Mouse (Mus musculus): ENCODE data around the gene Rnf207. TPM values are rescaled to one million over a fixed set of nuclear protein-coding genes. Genes with fewer than 3 reads are reported as not detected.
A peak's percentile ranks its signal among the peaks of the same experiment; 100 is the strongest.

The Rnf207 gene
- polyA plus RNA-seq, 1 experiment from 2014 or later: 0.32 TPM

GRCm38 (mm10) chr4:152290385-152290784, 28.4 kb downstream of the Rnf207 start:
- peak overlapping the region; percentile 43 for H3K9ac ChIP-seq
- no peak overlapping the region for H3K27ac ChIP-seq
- H3K9me3 ChIP-seq: no peaks in the 10 kb centered on the region
- peak overlapping the region; percentile 37 for H3K4me3 ChIP-seq
- H3K4me1 ChIP-seq: peaks cover 14% of the 10 kb centered on the region
- under 1% methylated on average over 39 of the region's 39 CpGs for WGBS
- no peaks in the 10 kb centered on the region for H3K36me3 ChIP-seq
- H3K27me3 ChIP-seq: peaks cover 93% of the 10 kb centered on the region
- H3K4me2 ChIP-seq (replicated peaks): peak overlapping the region; percentile 64
- ATAC-seq (ENCODE audit: low FRiP score, low read depth): no peak

GRCm38 (mm10) chr4:152288398-152288945, 30.3 kb downstream of the Rnf207 start:
- Histone ChIP-seq H3K4me3 (no peak overlapping the region), H3K27ac (no peak overlapping the region), H3K9me3 (no peaks in the 10 kb centered on the region), H3K36me3 (no peaks in the 10 kb centered on the region), H3K9ac (no peak overlapping the region), H3K27me3 (peaks cover 95% of the 10 kb centered on the region), H3K4me1 (peaks cover 16% of the 10 kb centered on the region), H3K4me2 (replicated peaks) (no peak overlapping the region)
- 53% methylated on average over 18 of the region's 18 CpGs for WGBS
- no peak for ATAC-seq (ENCODE audit: low FRiP score, low read depth)

GRCm38 (mm10) chr4:152287317-152288120, 31.3 kb downstream of the Rnf207 start:
- H3K4me1 ChIP-seq: peaks cover 25% of the 10 kb centered on the region
- no peak overlapping the region for H3K4me2 ChIP-seq (replicated peaks)
- no peak for ATAC-seq (ENCODE audit: low FRiP score, low read depth)
- no peaks in the 10 kb centered on the region for H3K36me3 ChIP-seq
- H3K4me3 ChIP-seq: no peak overlapping the region
- 13% methylated on average over 19 of the region's 19 CpGs for WGBS
- H3K27ac ChIP-seq: no peak overlapping the region
- no peaks in the 10 kb centered on the region for H3K9me3 ChIP-seq
- H3K9ac ChIP-seq: no peak overlapping the region
- H3K27me3 ChIP-seq: peaks cover 95% of the 10 kb centered on the region

GRCm38 (mm10) chr4:152286887-152287286, 31.9 kb downstream of the Rnf207 start:
- H3K4me3 ChIP-seq: no peak overlapping the region
- peaks cover 25% of the 10 kb centered on the region for H3K4me1 ChIP-seq
- 0 out of 2 replicates have a peak, but pooled peaks cover under 1% of the 10 kb centered on the region for H3K36me3 ChIP-seq
- no peaks in the 10 kb centered on the region for H3K9me3 ChIP-seq
- no peak overlapping the region for H3K4me2 ChIP-seq (replicated peaks)
- no peak overlapping the region for H3K27ac ChIP-seq
- H3K9ac ChIP-seq: no peak overlapping the region
- 5% methylated on average over 26 of the region's 26 CpGs for WGBS
- ATAC-seq (ENCODE audit: low FRiP score, low read depth): no peak
- peaks cover 95% of the 10 kb centered on the region for H3K27me3 ChIP-seq

- Histone ChIP-seq H3K4me2 (replicated peaks) (peak overlapping the region; percentile 47), H3K27ac (no peak overlapping the region), H3K9ac (no peak overlapping the region), H3K9me3 (no peaks in the 10 kb centered on the region), H3K36me3 (peaks cover 5% of the 10 kb centered on the region; the same call in 1 of the 2 replicates), H3K4me3 (peak overlapping the region; percentile 19), H3K4me1 (peaks cover 24% of the 10 kb centered on the region), H3K27me3 (peaks cover 95% of the 10 kb centered on the region)
- WGBS: 3% methylated on average over 32 of the region's 32 CpGs
- ATAC-seq (ENCODE audit: low FRiP score, low read depth): no peak
Observed at GRCm38 (mm10) chr4:152286183-152286582, 32.6 kb downstream of the Rnf207 start.

GRCm38 (mm10) chr4:152285505-152285904, 33.3 kb downstream of the Rnf207 start:
- ATAC-seq (ENCODE audit: low FRiP score, low read depth): no peak
- Histone ChIP-seq H3K36me3 (peaks cover 11% of the 10 kb centered on the region; the same call in 1 of the 2 replicates), H3K4me3 (no peak overlapping the region), H3K27me3 (peaks cover 95% of the 10 kb centered on the region), H3K4me1 (peaks cover 17% of the 10 kb centered on the region), H3K9me3 (no peaks in the 10 kb centered on the region), H3K4me2 (replicated peaks) (no peak overlapping the region), H3K27ac (no peak overlapping the region), H3K9ac (no peak overlapping the region)
- WGBS: 2% methylated on average over 10 of the region's 10 CpGs

GRCm38 (mm10) chr4:152283186-152283950, 35.4 kb downstream of the Rnf207 start:
- Histone ChIP-seq H3K4me3 (peak overlapping the region; percentile 42), H3K9ac (peak overlapping the region; percentile 50; the same call in 1 of the 2 replicates), H3K9me3 (no peaks in the 10 kb centered on the region), H3K36me3 (peaks cover 17% of the 10 kb centered on the region), H3K27ac (no peak overlapping the region), H3K4me1 (peaks cover 11% of the 10 kb centered on the region), H3K4me2 (replicated peaks) (peak overlapping the region; percentile 68), H3K27me3 (peaks cover 94% of the 10 kb centered on the region)
- WGBS: 5% methylated on average over 68 of the region's 70 CpGs
- peak; percentile 82 for ATAC-seq (ENCODE audit: low FRiP score, low read depth)

- Histone ChIP-seq H3K9ac (peak overlapping the region; percentile 50; the same call in 1 of the 2 replicates), H3K4me3 (peak overlapping the region; percentile 42), H3K4me2 (replicated peaks) (peak overlapping the region; percentile 68), H3K36me3 (peaks cover 17% of the 10 kb centered on the region), H3K27ac (no peak overlapping the region), H3K4me1 (peaks cover 11% of the 10 kb centered on the region), H3K27me3 (peaks cover 88% of the 10 kb centered on the region), H3K9me3 (no peaks in the 10 kb centered on the region)
- ATAC-seq (ENCODE audit: low FRiP score, low read depth): no peak
- WGBS: 19% methylated on average over 34 of the region's 34 CpGs
Observed at GRCm38 (mm10) chr4:152282721-152283120, 36.1 kb downstream of the Rnf207 start.

GRCm38 (mm10) chr4:152281601-152282000, 37.2 kb downstream of the Rnf207 start:
- 47% methylated on average over 15 of the region's 15 CpGs for WGBS
- peaks cover 81% of the 10 kb centered on the region for H3K27me3 ChIP-seq
- H3K27ac ChIP-seq: no peak overlapping the region
- H3K4me1 ChIP-seq: peaks cover 11% of the 10 kb centered on the region
- no peaks in the 10 kb centered on the region for H3K9me3 ChIP-seq
- no peak for ATAC-seq (ENCODE audit: low FRiP score, low read depth)
- no peak overlapping the region for H3K4me3 ChIP-seq
- peaks cover 17% of the 10 kb centered on the region for H3K36me3 ChIP-seq
- H3K9ac ChIP-seq: no peak overlapping the region
- no peak overlapping the region for H3K4me2 ChIP-seq (replicated peaks)

- peaks cover 75% of the 10 kb centered on the region for H3K27me3 ChIP-seq
Observed at GRCm38 (mm10) chr4:152278986-152279385, 39.8 kb downstream of the Rnf207 start.

GRCm38 (mm10) chr4:152277916-152278315, 40.9 kb downstream of the Rnf207 start:
- H3K27ac ChIP-seq: no peak overlapping the region
- ATAC-seq (ENCODE audit: low FRiP score, low read depth): no peak
- H3K9me3 ChIP-seq: no peaks in the 10 kb centered on the region
- H3K4me2 ChIP-seq (replicated peaks): no peak overlapping the region
- H3K36me3 ChIP-seq: peaks cover 17% of the 10 kb centered on the region
- H3K4me1 ChIP-seq: peaks cover 26% of the 10 kb centered on the region
- H3K27me3 ChIP-seq: peaks cover 68% of the 10 kb centered on the region
- H3K4me3 ChIP-seq: no peak overlapping the region
- 64% methylated on average over 2 of the region's 2 CpGs for WGBS
- no peak overlapping the region for H3K9ac ChIP-seq

More at GRCm38 (mm10) chr4:152278986-152279385, 39.8 kb downstream of the Rnf207 start:
- no peak overlapping the region for H3K4me3 ChIP-seq
- H3K4me1 ChIP-seq: peaks cover 22% of the 10 kb centered on the region
- ATAC-seq (ENCODE audit: low FRiP score, low read depth): no peak
- no peak overlapping the region for H3K9ac ChIP-seq
- peaks cover 17% of the 10 kb centered on the region for H3K36me3 ChIP-seq
- no peak overlapping the region for H3K27ac ChIP-seq
- WGBS: 87% methylated on average over 23 of the region's 23 CpGs
- H3K9me3 ChIP-seq: no peaks in the 10 kb centered on the region
- H3K4me2 ChIP-seq (replicated peaks): no peak overlapping the region

All from limb, embryonic 13.5 days (tissue).